Mouse (Mus musculus): ENCODE data around the gene Gm29776. TPM values are rescaled to one million over a fixed set of nuclear protein-coding genes. Genes with fewer than 3 reads are reported as not detected.
A peak's percentile ranks its signal among the peaks of the same experiment; 100 is the strongest.

Gm29776 gene
- polyA plus RNA-seq, 1 experiment from 2014 or later, result 0.03 TPM

DNA sequence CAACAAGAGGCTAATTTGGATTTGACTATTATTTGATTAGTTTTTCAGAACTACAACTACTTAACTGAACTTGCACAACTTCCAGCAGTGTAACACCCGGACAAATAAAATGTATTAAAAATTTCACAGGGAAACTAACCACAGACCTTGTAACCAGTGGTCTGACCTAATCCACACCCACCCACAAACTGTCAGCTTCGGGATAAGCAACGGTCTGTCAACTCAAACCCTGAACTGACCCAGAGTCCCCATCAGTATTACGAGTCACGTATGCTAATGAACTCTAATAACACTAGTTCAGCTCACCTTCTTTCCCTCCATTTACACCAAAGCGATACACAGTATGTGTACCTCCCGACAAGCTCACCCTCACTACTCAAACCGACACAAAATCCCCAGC lies 13.2 kb downstream of the Gm29776 start:
- Histone ChIP-seq H3K27ac (peak overlapping the region; percentile 99), H3K9me3 (replicated peaks) (no peaks in the 10 kb centered on the region), H3K36me3 (peaks cover 56% of the 10 kb centered on the region), H3K4me2 (peak overlapping the region; percentile 71), H3K4me1 (replicated peaks) (peaks cover 55% of the 10 kb centered on the region), H3K9ac (peak overlapping the region; percentile 91), H3K27me3 (no peaks in the 10 kb centered on the region), H3K4me3 (replicated peaks) (peak overlapping the region; percentile 78)
- WGBS (ENCODE audit: insufficient replicate concordance), result 4% methylated on average over 8 of the region's 8 CpGs
- DNase-seq, result no peak
- peak; percentile 6 for ATAC-seq (ENCODE audit: low read depth)

DNA sequence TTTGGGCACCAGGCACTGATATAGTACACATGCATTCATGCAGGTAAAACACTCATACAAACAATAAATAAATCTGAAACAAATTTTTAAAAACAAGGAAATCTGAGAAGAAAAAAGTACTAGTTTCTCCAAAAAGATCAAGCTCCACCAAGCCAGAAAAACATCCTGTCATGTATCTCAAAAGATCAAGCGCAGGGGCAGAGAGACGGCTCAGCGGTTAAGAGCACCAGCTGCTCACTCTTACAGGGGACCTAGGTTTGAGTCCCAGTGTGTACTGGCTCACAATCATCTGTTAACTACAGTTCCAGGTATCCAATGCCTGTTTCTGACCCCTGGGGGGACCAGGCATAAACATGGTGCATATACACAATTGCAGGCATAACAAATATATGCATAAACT lies 16.2 kb downstream of the Gm29776 start:
- Histone ChIP-seq H3K9ac (no peak overlapping the region), H3K27ac (no peak overlapping the region), H3K36me3 (peaks cover 58% of the 10 kb centered on the region), H3K4me1 (replicated peaks) (peaks cover 36% of the 10 kb centered on the region), H3K4me3 (replicated peaks) (no peak overlapping the region), H3K4me2 (no peak overlapping the region), H3K27me3 (no peaks in the 10 kb centered on the region), H3K9me3 (replicated peaks) (no peaks in the 10 kb centered on the region)
- DNase-seq (no peak), ATAC-seq (ENCODE audit: low read depth) (no peak)
- 76% methylated on average over 3 of the region's 3 CpGs for WGBS (ENCODE audit: insufficient replicate concordance)

DNA sequence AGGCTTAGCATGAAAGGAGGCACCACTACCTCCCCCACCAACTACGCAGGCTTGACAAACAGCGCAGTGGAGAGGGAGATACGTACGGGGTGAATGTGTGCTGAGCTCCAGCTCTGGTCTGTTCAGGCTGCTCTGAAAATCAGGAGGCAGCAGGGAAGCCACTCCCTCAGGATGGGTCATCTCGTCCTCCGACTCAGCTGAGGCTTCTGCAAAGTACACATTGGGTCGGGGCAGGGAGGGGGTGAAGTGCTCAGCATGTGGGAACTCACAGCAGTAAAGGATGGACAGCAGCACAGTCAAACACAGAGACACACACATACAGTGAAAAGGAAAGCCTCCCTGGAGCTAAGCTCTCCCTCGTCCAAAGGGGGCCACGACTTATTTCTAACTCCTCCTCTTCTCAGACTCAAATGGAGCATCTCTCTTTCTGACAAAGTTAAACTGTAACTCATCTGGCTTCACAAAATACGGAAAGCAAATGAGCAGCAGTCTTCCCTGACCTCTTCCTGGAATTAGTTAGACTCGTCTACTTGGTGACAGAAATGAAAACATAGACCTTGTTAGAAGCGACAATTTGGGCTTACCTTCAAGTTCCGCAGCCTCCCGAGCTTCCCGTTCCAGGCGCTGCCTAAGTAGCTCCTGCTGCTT lies 19.9 kb downstream of the Gm29776 start:
- no peak overlapping the region for H3K9ac ChIP-seq
- H3K9me3 ChIP-seq (replicated peaks), result no peaks in the 10 kb centered on the region
- H3K27me3 ChIP-seq, result no peaks in the 10 kb centered on the region
- WGBS (ENCODE audit: insufficient replicate concordance), result 82% methylated on average over 16 of the region's 16 CpGs
- H3K27ac ChIP-seq, result no peak overlapping the region
- peaks cover 21% of the 10 kb centered on the region for H3K4me1 ChIP-seq (replicated peaks)
- ATAC-seq (ENCODE audit: low read depth) (peak; percentile 64), DNase-seq (no peak)
- no peak overlapping the region for H3K4me2 ChIP-seq
- H3K4me3 ChIP-seq (replicated peaks), result no peak overlapping the region
- H3K36me3 ChIP-seq, result peaks cover 80% of the 10 kb centered on the region

DNA sequence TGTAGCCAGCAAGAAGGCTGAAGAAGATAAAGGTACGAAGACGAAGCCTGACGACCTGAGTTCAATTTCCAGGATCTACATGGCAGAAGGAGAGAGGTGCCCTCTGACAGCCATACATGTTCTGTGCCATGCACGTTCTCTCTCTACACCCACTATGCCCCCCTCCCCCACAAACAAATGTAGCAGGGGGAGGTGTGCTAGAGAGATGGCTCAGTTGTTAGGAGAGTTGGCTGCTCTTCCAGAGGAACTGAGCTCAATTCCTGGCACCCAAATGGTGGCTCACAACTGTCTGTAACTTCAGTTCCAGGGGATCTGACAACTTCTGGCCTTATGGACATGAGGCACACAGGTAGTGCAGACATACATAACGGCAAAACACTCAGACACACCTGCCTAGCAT lies 22.3 kb downstream of the Gm29776 start:
- WGBS (ENCODE audit: insufficient replicate concordance), result 77% methylated on average over 5 of the region's 5 CpGs
- H3K36me3 ChIP-seq, result peaks cover 78% of the 10 kb centered on the region

DNA sequence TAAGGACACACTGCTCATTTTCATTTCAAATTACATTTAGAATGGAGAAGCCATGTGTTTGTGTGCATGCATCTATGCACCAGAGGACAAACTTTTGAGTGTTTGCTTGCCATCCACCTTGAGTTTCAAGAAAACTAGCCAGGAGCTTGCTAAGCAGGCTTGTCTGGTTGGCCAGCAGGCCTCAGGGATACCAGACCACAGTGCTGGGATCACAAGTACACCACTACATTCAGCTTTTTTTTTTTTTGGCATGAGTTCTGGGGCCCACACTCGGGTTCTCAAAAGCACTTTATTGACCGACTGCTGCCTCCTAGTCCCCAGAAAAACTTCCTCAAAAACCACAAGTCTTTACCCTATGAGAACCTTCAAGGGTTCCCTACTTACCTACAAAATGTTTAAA lies 24.3 kb downstream of the Gm29776 start:
- peaks cover 72% of the 10 kb centered on the region for H3K36me3 ChIP-seq
- 39% methylated on average over 2 of the region's 2 CpGs for WGBS (ENCODE audit: insufficient replicate concordance)

More for the DNA sequence above, 22.3 kb downstream of the Gm29776 start:
- Histone ChIP-seq H3K27me3 (no peaks in the 10 kb centered on the region), H3K4me3 (replicated peaks) (no peak overlapping the region), H3K4me2 (no peak overlapping the region), H3K4me1 (replicated peaks) (no peaks in the 10 kb centered on the region), H3K9ac (no peak overlapping the region), H3K27ac (no peak overlapping the region), H3K9me3 (replicated peaks) (no peaks in the 10 kb centered on the region)
- DNase-seq (no peak), ATAC-seq (ENCODE audit: low read depth) (no peak)

DNA sequence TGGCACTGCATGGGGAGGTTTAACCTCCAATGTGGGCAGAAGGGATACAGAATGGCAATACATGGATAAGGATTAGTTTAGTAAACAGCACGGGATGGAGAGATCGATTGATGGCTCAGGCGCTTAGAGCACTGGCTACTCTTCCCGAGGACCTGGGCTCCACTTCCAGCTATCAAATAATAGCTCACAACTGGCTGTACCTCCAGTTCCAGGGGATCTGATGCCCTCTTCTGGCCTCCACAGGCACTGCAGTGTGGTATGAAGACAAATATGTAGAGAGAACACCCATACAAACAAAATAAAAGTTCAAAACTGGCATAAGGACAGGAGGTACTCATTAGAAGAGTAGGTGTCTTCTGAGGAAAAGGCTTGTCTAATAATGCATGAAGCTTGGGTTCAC lies 29.3 kb downstream of the Gm29776 start:
- H3K9me3 ChIP-seq (replicated peaks), result no peaks in the 10 kb centered on the region
- H3K27me3 ChIP-seq, result no peaks in the 10 kb centered on the region
- 68% methylated on average over 4 of the region's 4 CpGs for WGBS (ENCODE audit: insufficient replicate concordance)
- H3K36me3 ChIP-seq, result peaks cover 76% of the 10 kb centered on the region
- H3K27ac ChIP-seq, result no peak overlapping the region
- no peak overlapping the region for H3K9ac ChIP-seq
- ATAC-seq (ENCODE audit: low read depth) (peak; percentile 39; the same call in 1 of the 2 replicates), DNase-seq (no peak)
- no peak overlapping the region for H3K4me3 ChIP-seq (replicated peaks)
- no peaks in the 10 kb centered on the region for H3K4me1 ChIP-seq (replicated peaks)
- H3K4me2 ChIP-seq, result no peak overlapping the region

More for the DNA sequence above, 24.3 kb downstream of the Gm29776 start:
- Histone ChIP-seq H3K27me3 (no peaks in the 10 kb centered on the region), H3K27ac (no peak overlapping the region), H3K9me3 (replicated peaks) (no peaks in the 10 kb centered on the region), H3K4me2 (no peak overlapping the region), H3K4me1 (replicated peaks) (no peaks in the 10 kb centered on the region), H3K9ac (no peak overlapping the region), H3K4me3 (replicated peaks) (no peak overlapping the region)
- DNase-seq (no peak), ATAC-seq (ENCODE audit: low read depth) (no peak)

DNA sequence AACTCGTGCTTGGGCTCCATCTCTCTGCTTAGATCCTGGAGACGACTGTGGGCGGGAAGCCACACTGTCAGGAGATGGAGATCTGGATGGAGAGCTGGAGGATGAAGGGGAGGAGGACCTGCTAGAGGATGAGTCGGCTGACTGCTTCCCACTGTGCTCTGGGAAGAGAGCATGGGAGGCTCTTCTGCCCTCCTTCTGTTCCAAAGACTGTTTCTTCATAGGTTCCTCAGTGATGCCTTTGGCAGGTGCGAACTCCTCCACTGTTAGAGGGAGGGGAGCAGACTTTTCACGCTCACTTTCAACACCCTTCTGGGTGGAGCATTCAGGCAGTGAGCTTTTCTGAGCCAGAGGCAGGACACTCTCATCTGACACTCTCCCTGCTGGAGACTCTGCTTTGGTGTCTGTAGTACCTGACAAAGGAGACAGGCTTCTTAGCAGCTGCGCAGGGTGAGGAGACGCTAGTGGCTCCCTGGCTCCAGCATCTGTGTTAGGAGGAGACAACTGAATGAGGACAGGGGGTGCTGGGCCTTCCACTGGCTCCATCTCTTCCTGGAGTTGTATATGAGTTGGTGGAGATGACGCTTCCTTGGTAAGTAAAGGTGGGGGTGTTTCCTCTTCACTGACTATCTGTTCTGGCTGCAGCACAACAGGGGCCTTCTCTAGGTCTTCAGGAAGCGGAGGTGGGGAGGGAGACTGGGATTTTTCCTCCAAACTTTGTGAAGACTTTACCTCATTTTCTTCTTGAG lies 34.0 kb downstream of the Gm29776 start:
- Histone ChIP-seq H3K4me1 (replicated peaks) (no peaks in the 10 kb centered on the region), H3K36me3 (peaks cover 97% of the 10 kb centered on the region), H3K9ac (no peak overlapping the region), H3K4me3 (replicated peaks) (no peak overlapping the region), H3K27me3 (no peaks in the 10 kb centered on the region), H3K27ac (no peak overlapping the region), H3K9me3 (replicated peaks) (no peaks in the 10 kb centered on the region), H3K4me2 (no peak overlapping the region)
- WGBS (ENCODE audit: insufficient replicate concordance), result 84% methylated on average over 10 of the region's 10 CpGs
- no peak for ATAC-seq (ENCODE audit: low read depth)
- no peak for DNase-seq

DNA sequence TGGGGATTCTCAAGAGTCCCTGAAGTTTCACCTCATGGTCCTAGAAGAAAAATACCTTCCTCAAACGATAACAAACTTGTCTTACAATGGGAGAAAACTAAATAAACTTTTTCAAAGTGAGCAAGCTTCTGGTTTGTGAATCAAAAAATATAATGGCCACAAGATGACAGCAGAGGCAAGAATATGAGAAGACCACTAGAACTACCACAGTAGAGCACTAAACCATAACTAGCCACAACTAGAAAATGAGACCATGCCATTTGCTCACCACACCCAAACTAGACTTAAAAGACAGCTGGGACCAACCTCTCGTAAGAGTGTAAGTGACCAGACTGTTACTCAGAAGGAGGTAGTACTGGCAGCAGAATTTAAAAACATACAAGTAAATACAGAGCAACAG lies 38.6 kb downstream of the Gm29776 start:
- ATAC-seq (ENCODE audit: low read depth) (no peak), DNase-seq (no peak)
- H3K9ac ChIP-seq, result no peak overlapping the region
- no peak overlapping the region for H3K27ac ChIP-seq
- WGBS (ENCODE audit: insufficient replicate concordance), result 82% methylated on average over 2 of the region's 2 CpGs
- peaks cover 99% of the 10 kb centered on the region for H3K36me3 ChIP-seq
- H3K4me3 ChIP-seq (replicated peaks), result no peak overlapping the region
- no peaks in the 10 kb centered on the region for H3K4me1 ChIP-seq (replicated peaks)
- H3K9me3 ChIP-seq (replicated peaks), result no peaks in the 10 kb centered on the region
- H3K27me3 ChIP-seq, result no peaks in the 10 kb centered on the region
- H3K4me2 ChIP-seq, result no peak overlapping the region

DNA sequence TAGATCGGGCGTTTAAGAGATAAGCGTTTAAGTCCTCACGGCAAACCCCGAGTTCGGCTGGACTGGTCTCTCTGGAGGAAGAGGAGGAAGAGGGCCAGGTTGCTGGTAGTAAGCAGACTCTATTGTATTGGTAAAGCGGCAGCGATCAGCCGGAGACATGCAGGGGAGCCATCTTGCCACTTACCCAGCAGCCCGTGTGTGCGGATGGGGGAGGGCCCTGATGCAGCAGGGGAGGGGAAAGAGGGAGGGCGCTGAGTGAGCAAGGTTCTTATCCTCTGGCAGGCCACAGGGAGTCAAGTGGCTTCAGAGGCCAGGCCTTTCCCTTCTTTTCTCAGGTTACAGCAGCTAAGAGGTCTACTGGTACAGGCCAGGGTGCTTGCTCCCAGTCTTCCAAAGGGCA lies 45.1 kb downstream of the Gm29776 start:
- Histone ChIP-seq H3K4me1 (replicated peaks) (peaks cover 50% of the 10 kb centered on the region), H3K27me3 (no peaks in the 10 kb centered on the region), H3K36me3 (peaks cover 71% of the 10 kb centered on the region), H3K9me3 (replicated peaks) (no peaks in the 10 kb centered on the region), H3K4me2 (peak overlapping the region; percentile 80), H3K9ac (peak overlapping the region; percentile 77), H3K27ac (peak overlapping the region; percentile 86), H3K4me3 (replicated peaks) (peak overlapping the region; percentile 67)
- ATAC-seq (ENCODE audit: low read depth), result peak; percentile 92
- peak; percentile 85 for DNase-seq
- 2% methylated on average over 12 of the region's 12 CpGs for WGBS (ENCODE audit: insufficient replicate concordance)

DNA sequence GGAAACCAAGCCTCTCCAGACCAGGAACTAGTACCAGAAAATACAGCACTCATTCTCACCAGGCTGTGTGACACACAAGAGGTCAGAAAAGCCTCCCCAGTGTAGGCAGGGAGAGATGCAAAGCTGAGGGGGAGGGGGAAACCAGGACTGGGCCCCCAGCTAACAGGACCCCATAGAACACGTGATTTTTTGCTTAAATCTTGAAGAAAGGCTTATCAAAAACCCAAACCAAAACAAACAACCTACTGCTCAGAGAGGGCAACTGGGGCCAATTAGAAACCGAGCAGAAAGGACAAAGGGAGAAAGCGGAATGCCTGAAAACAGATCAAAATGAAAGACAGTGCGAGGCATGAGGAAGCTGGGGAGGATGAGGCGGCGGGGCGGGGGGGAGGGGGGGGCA lies 45.8 kb downstream of the Gm29776 start:
- Histone ChIP-seq H3K9me3 (replicated peaks) (no peaks in the 10 kb centered on the region), H3K4me3 (replicated peaks) (peak overlapping the region; percentile 67), H3K9ac (peak overlapping the region; percentile 77), H3K4me1 (replicated peaks) (peaks cover 57% of the 10 kb centered on the region), H3K36me3 (peaks cover 71% of the 10 kb centered on the region), H3K27ac (peak overlapping the region; percentile 86), H3K27me3 (no peaks in the 10 kb centered on the region), H3K4me2 (peak overlapping the region; percentile 80)
- no peak for DNase-seq
- under 1% methylated on average over 7 of the region's 7 CpGs for WGBS (ENCODE audit: insufficient replicate concordance)
- ATAC-seq (ENCODE audit: low read depth), result no peak

DNA sequence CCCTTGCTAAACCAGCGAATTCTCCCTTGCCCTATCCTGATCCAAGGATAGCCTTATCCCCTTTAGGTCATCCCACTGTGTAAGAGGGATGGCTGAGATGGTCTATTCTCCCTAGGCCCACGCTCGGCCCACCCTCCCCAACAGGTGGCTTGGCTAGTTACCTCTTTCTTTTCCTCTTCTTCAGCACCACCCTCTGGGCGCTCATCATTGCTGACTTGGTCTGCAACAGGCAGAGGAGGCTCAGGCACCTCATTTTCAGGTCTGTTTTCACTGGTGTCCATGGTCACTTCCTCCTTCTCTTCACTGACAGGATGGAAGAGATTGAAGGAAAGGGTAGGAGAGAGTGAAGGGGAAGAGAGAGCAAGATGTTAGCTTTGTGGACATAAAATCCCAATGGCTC lies 47.1 kb downstream of the Gm29776 start:
- peaks cover 57% of the 10 kb centered on the region for H3K4me1 ChIP-seq (replicated peaks)
- no peaks in the 10 kb centered on the region for H3K9me3 ChIP-seq (replicated peaks)
- no peak for ATAC-seq (ENCODE audit: low read depth)
- no peaks in the 10 kb centered on the region for H3K27me3 ChIP-seq
- 78% methylated on average over 4 of the region's 4 CpGs for WGBS (ENCODE audit: insufficient replicate concordance)
- peak overlapping the region; percentile 80 for H3K4me2 ChIP-seq
- H3K27ac ChIP-seq, result peak overlapping the region; percentile 53
- peaks cover 72% of the 10 kb centered on the region for H3K36me3 ChIP-seq
- no peak for DNase-seq
- no peak overlapping the region for H3K9ac ChIP-seq
- H3K4me3 ChIP-seq (replicated peaks), result no peak overlapping the region
